In genomic region chr11:114652531-114652930, GRCm38 (mm10) we compare ENCODE assay signal across 10 mouse cellular contexts. TPM values are rescaled to one million over a fixed set of nuclear protein-coding genes. Genes with fewer than 3 reads are reported as not detected.
DNase-seq lines count a peak whose midpoint lies in the region; ATAC-seq and TF ChIP-seq lines count a peak whose summit lies in the region.
"Had no signal": no experiment of that assay in that cellular context is flagged by ENCODE, and none has a peak within 500 bp of the region (broad histone marks: within the 10 kb centered on the region; RNA-seq: fewer than 3 reads in every experiment).

No protein-coding gene starts in this region.

- H3K4me3 ChIP-seq in intestine, embryonic 14.5 days (ENCODE audit: low read depth, low read length) = no peak overlapping the region
- H3K4me3 ChIP-seq in intestine, postnatal 0 days (ENCODE audit: low read depth, low read length) = no peak overlapping the region
- H3K4me3 ChIP-seq in forebrain, postnatal 0 days (ENCODE audit: low read depth, low read length) = no peak overlapping the region
- H3K4me3 ChIP-seq in midbrain, embryonic 13.5 days (replicated peaks) = no peak overlapping the region
- no peak overlapping the region for H3K4me3 ChIP-seq in heart, adult 2 months

- TF ChIP-seq POLR2A in heart, adult 2 months (IDR thresholded peaks at IDR 0.05; ENCODE audit: insufficient read depth, low read depth, low read length) = no peak

- no peaks in the 10 kb centered on the region for H3K9me3 ChIP-seq in intestine, embryonic 14.5 days (ENCODE audit: control insufficient read depth, low read length)
- no peaks in the 10 kb centered on the region for H3K9me3 ChIP-seq in intestine, postnatal 0 days (ENCODE audit: control insufficient read depth)
- no peaks in the 10 kb centered on the region for H3K9me3 ChIP-seq in forebrain, postnatal 0 days (ENCODE audit: low read length)
- H3K9me3 ChIP-seq in midbrain, embryonic 13.5 days = no peaks in the 10 kb centered on the region

- no peaks in the 10 kb centered on the region for H3K79me2 ChIP-seq in heart, adult 2 months (replicated peaks; ENCODE audit: control insufficient read depth, insufficient read depth, low read length)

- H3K4me2 ChIP-seq in intestine, embryonic 14.5 days (ENCODE audit: low read length) = no peak overlapping the region
- no peak overlapping the region for H3K4me2 ChIP-seq in intestine, postnatal 0 days (replicated peaks; ENCODE audit: low read depth)
- H3K4me2 ChIP-seq in forebrain, postnatal 0 days (ENCODE audit: low read depth) = peak overlapping the region; percentile 18; the same call in 1 of the 2 replicates
- peak overlapping the region; percentile 25 for H3K4me2 ChIP-seq in midbrain, embryonic 13.5 days (replicated peaks)

- no peak overlapping the region for H3K9ac ChIP-seq in intestine, embryonic 14.5 days (ENCODE audit: low read length)
- no peak overlapping the region for H3K9ac ChIP-seq in intestine, postnatal 0 days (ENCODE audit: low read depth, low read length)
- no peak overlapping the region for H3K9ac ChIP-seq in forebrain, postnatal 0 days
- H3K9ac ChIP-seq in midbrain, embryonic 13.5 days (replicated peaks) = 0 out of 2 replicates have a peak overlapping the region, but pooled peaks have one; percentile 15
- no peak overlapping the region for H3K9ac ChIP-seq in heart, adult 2 months (ENCODE audit: low read depth, low read length)

- no peak for ATAC-seq in intestine, embryonic 14.5 days (replicated peaks; ENCODE audit: low FRiP score, low TSS enrichment, low read depth)
- ATAC-seq in intestine, postnatal 0 days = no peak
- peak; percentile 32; the same call in 1 of the 2 replicates for ATAC-seq in forebrain, postnatal 0 days
- ATAC-seq in midbrain, embryonic 13.5 days = peak; percentile 61; the same call in 1 of the 2 replicates
- ATAC-seq in erythroblast, adult 5-6 weeks (replicated peaks; ENCODE audit: low FRiP score, poor library complexity, severe bottlenecking) = no peak
- ATAC-seq: CD4-positive, CD25-positive, alpha-beta regulatory T cell, adult 4 months had no signal

- 6% methylated on average over 16 of the region's 16 CpGs for WGBS in intestine, embryonic 14.5 days
- 4% methylated on average over 16 of the region's 16 CpGs for WGBS in intestine, postnatal 0 days
- WGBS in forebrain, postnatal 0 days = 3% methylated on average over 16 of the region's 16 CpGs
- WGBS in midbrain, embryonic 13.5 days = 4% methylated on average over 16 of the region's 16 CpGs
- 7% methylated on average over 16 of the region's 16 CpGs for WGBS in heart, adult 2 months

- H3K27ac ChIP-seq in intestine, embryonic 14.5 days (ENCODE audit: low read depth) = no peak overlapping the region
- no peak overlapping the region for H3K27ac ChIP-seq in intestine, postnatal 0 days (ENCODE audit: low read depth, low read length)
- H3K27ac ChIP-seq in forebrain, postnatal 0 days (ENCODE audit: low read depth, low read length) = no peak overlapping the region
- H3K27ac ChIP-seq in midbrain, embryonic 13.5 days = no peak overlapping the region
- H3K27ac ChIP-seq in heart, adult 2 months = no peak overlapping the region

- peak; percentile 76 for DNase-seq in intestine, embryonic 14.5 days (ENCODE audit: low spot score)
- DNase-seq in Muller cell, postnatal 12 days (ENCODE audit: inconsistent ontology term) = peak; percentile 33
- DNase-seq in forebrain, postnatal 0 days = no peak
- DNase-seq in gastrocnemius, postnatal 25 days = no peak
- DNase-seq in heart, adult 2 months = no peak
- DNase-seq: cerebellum, postnatal 14 days had no signal

- TF ChIP-seq EP300 in heart, adult 2 months (IDR thresholded peaks at IDR 0.05; ENCODE audit: insufficient read depth, low read depth, low read length) = no peak

- no peaks in the 10 kb centered on the region for H3K36me3 ChIP-seq in intestine, embryonic 14.5 days (ENCODE audit: control insufficient read depth, insufficient read depth, low read length)
- H3K36me3 ChIP-seq in intestine, postnatal 0 days (ENCODE audit: control insufficient read depth, insufficient read depth) = no peaks in the 10 kb centered on the region
- no peaks in the 10 kb centered on the region for H3K36me3 ChIP-seq in forebrain, postnatal 0 days (ENCODE audit: insufficient read depth)
- no peaks in the 10 kb centered on the region for H3K36me3 ChIP-seq in midbrain, embryonic 13.5 days
- no peaks in the 10 kb centered on the region for H3K36me3 ChIP-seq in heart, adult 2 months (ENCODE audit: control insufficient read depth, insufficient read depth, low read length)

- no peak for TF ChIP-seq CTCF in intestine, postnatal 0 days (IDR thresholded peaks at IDR 0.05; ENCODE audit: low read depth)
- no peak for TF ChIP-seq CTCF in forebrain, postnatal 0 days (IDR thresholded peaks at IDR 0.05; ENCODE audit: low read depth)
- TF ChIP-seq CTCF in heart, adult 2 months (IDR thresholded peaks at IDR 0.05) = no peak

- H3K4me1 ChIP-seq in intestine, embryonic 14.5 days (replicated peaks; ENCODE audit: control insufficient read depth, insufficient read depth, low read length) = no peaks in the 10 kb centered on the region
- no peaks in the 10 kb centered on the region for H3K4me1 ChIP-seq in intestine, postnatal 0 days (replicated peaks; ENCODE audit: control insufficient read depth, insufficient read depth, low read length)
- no peaks in the 10 kb centered on the region for H3K4me1 ChIP-seq in forebrain, postnatal 0 days (ENCODE audit: insufficient read depth)
- peaks cover 20% of the 10 kb centered on the region for H3K4me1 ChIP-seq in midbrain, embryonic 13.5 days (replicated peaks)
- no peaks in the 10 kb centered on the region for H3K4me1 ChIP-seq in heart, adult 2 months (ENCODE audit: control insufficient read depth, insufficient read depth, low read length)

- intact Hi-C loops in heart, adult 2 months (cut with DNase I) = no loop called here

- H3K27me3 ChIP-seq in intestine, embryonic 14.5 days (replicated peaks; ENCODE audit: control insufficient read depth, insufficient read depth, low read length) = peaks cover 4% of the 10 kb centered on the region; the same call in 1 of the 2 replicates
- H3K27me3 ChIP-seq in intestine, postnatal 0 days (replicated peaks; ENCODE audit: control insufficient read depth, insufficient read depth, low read length) = peaks cover 17% of the 10 kb centered on the region; the same call in 1 of the 2 replicates
- H3K27me3 ChIP-seq in forebrain, postnatal 0 days (ENCODE audit: insufficient read depth, low read length) = no peaks in the 10 kb centered on the region
- H3K27me3 ChIP-seq in midbrain, embryonic 13.5 days = 0 out of 2 replicates have a peak, but pooled peaks cover 4% of the 10 kb centered on the region
- H3K27me3 ChIP-seq in heart, adult 2 months (ENCODE audit: control insufficient read depth, insufficient read depth, low read length) = no peaks in the 10 kb centered on the region

RNA-seq across cellular contexts. Expression of gene Rpl38, which starts 15.8 kb away (rescaled TPM):
- polyA plus RNA-seq in intestine, embryonic 14.5 days (2014; fragmentation: Nextera tagmentation; extraction: Ambion mirVana) = 1,083 and 1,275 TPM in 2 replicates
- 922 and 935 TPM in 2 replicates for polyA plus RNA-seq in intestine, postnatal 0 days (2015; fragmentation: Nextera tagmentation; extraction: Ambion mirVana)
- total RNA-seq in forebrain, postnatal 0 days (2014; rRNA removed) = 1,173 and 2,728 TPM in 2 replicates
- 1,003 and 1,434 TPM in 2 replicates for polyA plus RNA-seq in forebrain, postnatal 0 days (2015; fragmentation: Nextera tagmentation; extraction: Ambion mirVana)
- polyA plus RNA-seq in midbrain, embryonic 13.5 days (2015; fragmentation: Nextera tagmentation; extraction: Ambion mirVana) = 826 and 835 TPM in 2 replicates
- 178 and 282 TPM in 2 replicates for total RNA-seq in erythroblast, adult 5-6 weeks (2015; ENCODE audit: low replicate concordance)
- total RNA-seq in erythroblast, adult 5-6 weeks (2017; ENCODE audit: low replicate concordance) = 361 and 369 TPM in 2 replicates
- total RNA-seq in gastrocnemius, postnatal 25 days (2021) = 100 to 1,000 TPM; 462 to 524 TPM
- total RNA-seq in heart, adult 2 months (2021) = 100 to 1,000 TPM; 587 to 660 TPM
- polyA plus RNA-seq in heart, adult 2 months (2012; rRNA removed) = 335 and 344 TPM in 2 replicates

RNA-seq across cellular contexts. Expression of gene Ttyh2, which starts 22.7 kb away (rescaled TPM):
- 17.7 and 19.9 TPM in 2 replicates for polyA plus RNA-seq in intestine, embryonic 14.5 days (2014; fragmentation: Nextera tagmentation; extraction: Ambion mirVana)
- polyA plus RNA-seq in intestine, postnatal 0 days (2015; fragmentation: Nextera tagmentation; extraction: Ambion mirVana) = 73.4 and 80.0 TPM in 2 replicates
- 26.6 and 29.9 TPM in 2 replicates for total RNA-seq in forebrain, postnatal 0 days (2014; rRNA removed)
- polyA plus RNA-seq in forebrain, postnatal 0 days (2015; fragmentation: Nextera tagmentation; extraction: Ambion mirVana) = 24.4 and 26.4 TPM in 2 replicates
- 24.2 and 24.6 TPM in 2 replicates for polyA plus RNA-seq in midbrain, embryonic 13.5 days (2015; fragmentation: Nextera tagmentation; extraction: Ambion mirVana)
- 0.58 and 0.63 TPM in 2 replicates for total RNA-seq in erythroblast, adult 5-6 weeks (2015; ENCODE audit: low replicate concordance)
- 0.77 and 1.8 TPM in 2 replicates for total RNA-seq in erythroblast, adult 5-6 weeks (2017; ENCODE audit: low replicate concordance)
- 10 to 100 TPM; 17.9 to 20.1 TPM for total RNA-seq in gastrocnemius, postnatal 25 days (2021)
- 1 to 10 TPM; 4.3 to 4.9 TPM for total RNA-seq in heart, adult 2 months (2021)
- 6.3 and 7.5 TPM in 2 replicates for polyA plus RNA-seq in heart, adult 2 months (2012; rRNA removed)

Comparison
In these comparisons a context has a peak if more than half of its experiments do, and no peak if none do; other contexts are left out.
1. ATAC-seq: peak in forebrain, postnatal 0 days (single experiment) and midbrain, embryonic 13.5 days (single experiment); none in intestine, embryonic 14.5 days (single experiment), intestine, postnatal 0 days (single experiment) and erythroblast, adult 5-6 weeks (single experiment).
2. DNase-seq: peak in intestine, embryonic 14.5 days (single experiment) and Muller cell, postnatal 12 days (single experiment); none in forebrain, postnatal 0 days (single experiment), gastrocnemius, postnatal 25 days (single experiment) and heart, adult 2 months (0 of 2).
3. H3K4me2 ChIP-seq: peak in forebrain, postnatal 0 days (single experiment) and midbrain, embryonic 13.5 days (single experiment); none in intestine, embryonic 14.5 days (single experiment) and intestine, postnatal 0 days (single experiment).